Mouse (Mus musculus): Measurements from ENCODE around the gene Stat3. TPM values are rescaled to one million over a fixed set of nuclear protein-coding genes. Genes with fewer than 3 reads are reported as not detected.

Stat3 gene
- total RNA-seq (2022), result 10 to 100 TPM; 42.9 to 75.3 (median 52.9) TPM

DNA sequence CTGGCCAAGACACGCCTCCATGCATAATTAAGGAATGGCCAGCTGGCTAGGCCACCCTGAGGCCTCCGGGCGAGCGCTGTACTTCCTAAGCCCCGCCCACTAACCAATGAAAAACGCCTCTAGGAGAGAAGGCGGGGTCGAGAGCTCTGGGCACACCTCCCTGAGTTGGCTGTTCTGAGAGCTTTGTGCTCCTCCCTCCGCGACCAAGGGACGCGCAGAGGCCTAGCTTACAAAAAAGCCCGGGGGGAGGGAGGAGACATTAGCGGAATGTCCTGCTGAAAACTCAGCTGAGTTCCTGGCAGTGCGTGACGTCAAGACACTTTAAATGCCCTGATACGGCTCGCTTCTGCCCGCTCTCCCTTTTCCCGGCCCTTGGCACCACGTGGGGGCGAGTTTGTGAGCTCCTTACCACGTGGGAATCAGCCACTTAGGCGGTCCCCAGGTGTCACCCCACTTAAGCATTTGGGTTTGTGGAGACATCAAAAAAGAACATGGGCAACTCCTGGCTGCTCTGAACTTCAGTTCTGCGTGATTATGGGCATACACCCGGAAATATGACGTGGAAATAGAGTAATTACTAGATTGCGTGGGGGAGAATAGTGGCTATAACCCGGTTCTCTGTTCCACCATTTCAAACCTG, at the start of gene Stat3:
Stat3 (minus strand) TSS at position 29 of the 640 bp plus-strand sequence.
- peak; percentile 99 to 100 for DNase-seq (ENCODE audit: low spot score in 2 of 2)

- no peak for DNase-seq (ENCODE audit: low spot score in 2 of 2)
Observed at GRCm38 (mm10) chr11:100988674-100989073, 49.3 kb upstream of the Stat3 start.

- no peak for DNase-seq (ENCODE audit: low spot score in 2 of 2)
Observed at GRCm38 (mm10) chr11:100985607-100986006, 46.3 kb upstream of the Stat3 start.

DNA sequence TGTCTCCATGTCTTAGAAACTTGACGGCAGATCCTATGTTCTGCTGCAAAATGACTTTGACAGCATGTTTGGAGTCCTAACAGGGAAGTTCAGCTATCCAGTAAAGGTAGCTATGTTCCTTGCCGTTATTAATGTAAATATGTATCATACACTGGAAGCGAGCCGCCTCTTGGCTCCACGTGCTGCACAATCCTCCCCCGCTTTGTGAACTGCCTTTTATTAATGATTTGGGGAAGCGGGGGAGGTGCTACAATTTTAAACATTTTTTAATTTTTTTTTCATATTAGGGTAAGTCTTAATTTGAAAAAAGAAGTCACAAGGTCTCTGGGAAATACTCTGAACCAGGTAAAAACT, 44.4 kb upstream of the Stat3 start:
- DNase-seq (ENCODE audit: low spot score in 2 of 2), result no peak

GRCm38 (mm10) chr11:100983125-100983777, 43.9 kb upstream of the Stat3 start:
- peak in 1 of 2 experiments; percentile 72 for DNase-seq (ENCODE audit: low spot score in 2 of 2)

DNA sequence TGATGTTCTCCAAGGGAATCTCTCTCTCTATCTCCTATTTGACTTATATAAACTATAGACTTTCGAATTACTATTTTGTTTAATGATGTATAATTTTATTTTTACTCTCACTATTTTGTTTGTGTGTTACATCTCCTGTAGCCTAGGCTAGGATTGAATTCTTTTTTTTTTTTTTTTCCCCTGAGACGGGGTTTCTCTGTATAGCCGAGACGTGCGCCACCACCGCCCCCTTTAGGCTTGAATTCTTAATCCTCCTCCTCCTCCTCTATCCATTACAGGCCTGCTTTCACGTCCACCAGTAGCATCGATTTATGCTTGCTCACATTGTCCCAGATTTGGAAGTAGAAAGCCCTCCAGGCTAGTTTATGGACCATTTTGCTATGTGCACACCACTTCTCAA, 42.7 kb upstream of the Stat3 start:
- no peak for DNase-seq (ENCODE audit: low spot score in 2 of 2)

DNA sequence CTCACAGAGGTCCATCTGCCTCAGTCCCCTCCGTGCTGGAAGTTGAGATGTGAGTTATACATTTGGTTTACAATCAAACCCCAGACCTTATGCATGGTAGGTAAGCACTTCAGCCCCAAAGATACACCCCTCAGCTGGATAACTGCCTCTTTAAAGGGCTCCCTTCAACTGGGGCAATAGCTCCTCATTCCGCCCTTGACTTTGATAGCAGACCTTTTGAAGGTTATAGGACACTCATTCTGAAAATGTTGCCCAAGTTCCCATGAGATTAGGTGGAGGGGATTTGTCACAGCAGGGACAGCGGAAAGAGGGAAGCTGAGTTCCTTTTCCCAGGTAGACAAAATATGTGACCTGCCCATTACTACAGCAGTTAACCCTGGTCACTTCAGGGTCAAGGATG, 41.9 kb upstream of the Stat3 start:
- DNase-seq (ENCODE audit: low spot score in 2 of 2), result no peak

GRCm38 (mm10) chr11:100980438-100980837, 41.1 kb upstream of the Stat3 start:
- DNase-seq (ENCODE audit: low spot score in 2 of 2), result no peak

DNA sequence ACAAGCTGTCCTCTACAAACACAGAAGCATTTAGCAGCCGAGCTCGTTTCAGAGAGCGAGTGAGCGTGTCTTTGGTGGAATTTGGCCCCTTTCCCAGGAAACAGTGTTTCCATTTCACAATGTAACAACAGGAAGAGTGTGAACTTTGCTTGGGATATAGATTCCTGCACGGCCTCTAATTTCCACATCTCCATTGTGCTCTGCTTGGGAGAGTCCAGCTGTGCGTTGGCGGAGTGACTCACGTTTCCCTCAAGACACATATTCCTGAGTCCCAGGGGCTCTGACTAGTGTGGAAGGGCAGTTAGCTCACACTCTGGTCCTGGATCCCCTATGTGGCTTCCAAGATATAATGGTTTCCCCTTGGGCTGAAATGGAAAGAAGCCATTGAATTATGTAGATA, 40.5 kb upstream of the Stat3 start:
- DNase-seq (ENCODE audit: low spot score in 2 of 2), result no peak

- DNase-seq (ENCODE audit: low spot score in 2 of 2), result no peak
Observed at GRCm38 (mm10) chr11:100975241-100975640, 35.9 kb upstream of the Stat3 start.

- no peak for DNase-seq (ENCODE audit: low spot score in 2 of 2)
Observed at GRCm38 (mm10) chr11:100974381-100974970, 35.1 kb upstream of the Stat3 start.

DNA sequence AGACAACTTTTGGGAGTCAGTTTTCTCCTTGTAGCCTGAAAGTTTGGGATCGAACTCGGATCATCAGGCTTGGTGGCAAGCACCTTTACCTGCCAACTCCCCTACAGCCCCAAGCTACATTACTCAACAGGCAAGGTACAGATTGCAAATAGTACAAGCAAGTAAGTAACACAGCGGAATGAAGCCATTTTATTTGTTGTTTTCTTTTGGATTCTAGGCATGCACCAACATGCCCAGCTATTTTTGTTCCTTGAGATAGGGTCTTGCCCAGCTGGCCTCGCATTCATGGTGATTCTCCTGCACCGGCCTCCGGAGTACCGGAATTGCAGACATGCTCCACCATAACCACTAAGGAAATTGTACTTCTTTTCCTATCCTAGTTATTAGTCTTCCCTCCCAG, 33.9 kb upstream of the Stat3 start:
- no peak for DNase-seq (ENCODE audit: low spot score in 2 of 2)

- no peak for DNase-seq (ENCODE audit: low spot score in 2 of 2)
Observed at GRCm38 (mm10) chr11:100971455-100971854, 32.1 kb upstream of the Stat3 start.

GRCm38 (mm10) chr11:100970557-100970937, 31.2 kb upstream of the Stat3 start, which contains the start of gene Cavin1:
Gene Cavin1 (minus strand): TSS chr11:100970887.
- DNase-seq (ENCODE audit: low spot score in 2 of 2), result peak; percentile 38 to 54

GRCm38 (mm10) chr11:100969744-100970556, 30.6 kb upstream of the Stat3 start:
- DNase-seq (ENCODE audit: low spot score in 2 of 2), result no peak

- no peak for DNase-seq (ENCODE audit: low spot score in 2 of 2)
Observed at GRCm38 (mm10) chr11:100969189-100969743, 29.9 kb upstream of the Stat3 start.

GRCm38 (mm10) chr11:100968501-100968900, 29.2 kb upstream of the Stat3 start:
- no peak for DNase-seq (ENCODE audit: low spot score in 2 of 2)

DNA sequence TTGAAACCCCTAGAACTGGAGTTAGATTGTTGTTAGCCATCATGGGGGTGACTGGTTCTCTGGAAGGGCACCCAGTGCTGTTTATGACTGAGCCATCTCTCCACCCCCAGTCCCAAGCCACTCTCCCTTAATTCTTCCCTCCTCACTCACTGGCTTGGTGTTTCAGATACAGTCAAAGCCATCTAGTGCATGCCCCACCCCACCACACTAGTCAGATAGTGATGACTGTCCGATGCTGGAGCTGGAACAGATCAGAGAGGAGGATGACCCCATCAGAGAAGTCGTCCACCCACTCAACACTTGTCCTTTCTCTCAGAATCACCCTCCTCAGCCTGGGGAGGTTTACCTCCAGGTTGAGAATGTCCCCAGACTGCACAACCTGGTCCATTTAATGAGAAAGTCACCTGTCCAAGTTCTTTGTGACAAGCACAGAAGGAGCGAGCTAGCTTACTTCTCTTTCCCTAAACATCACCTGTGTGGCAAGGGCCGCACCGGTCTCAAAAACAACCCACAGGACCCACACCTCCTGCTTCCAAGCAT, 28.6 kb upstream of the Stat3 start:
- DNase-seq (ENCODE audit: low spot score in 2 of 2), result no peak

GRCm38 (mm10) chr11:100967376-100967775, 28.0 kb upstream of the Stat3 start:
- DNase-seq (ENCODE audit: low spot score in 2 of 2), result no peak

DNA sequence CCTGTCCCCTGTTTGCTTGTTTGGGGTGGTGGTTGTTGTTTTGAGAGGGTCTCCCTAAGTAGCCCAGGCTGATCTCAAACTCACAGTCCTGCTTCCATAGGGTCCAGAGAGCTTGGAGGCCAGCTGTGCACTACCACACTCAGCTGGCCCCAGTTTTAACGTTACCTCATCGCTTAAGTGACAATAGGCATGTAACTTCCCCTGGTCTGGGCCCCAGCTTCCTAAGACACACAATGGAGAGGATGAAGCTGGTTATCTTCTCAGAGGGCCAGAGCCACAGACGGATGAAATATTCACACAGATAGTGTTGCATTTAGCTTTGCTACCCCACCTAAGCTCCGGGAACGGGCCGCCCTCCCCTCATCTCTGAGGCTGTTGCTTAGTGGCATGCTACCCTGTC, 26.4 kb upstream of the Stat3 start:
- no peak for DNase-seq (ENCODE audit: low spot score in 2 of 2)

DNA sequence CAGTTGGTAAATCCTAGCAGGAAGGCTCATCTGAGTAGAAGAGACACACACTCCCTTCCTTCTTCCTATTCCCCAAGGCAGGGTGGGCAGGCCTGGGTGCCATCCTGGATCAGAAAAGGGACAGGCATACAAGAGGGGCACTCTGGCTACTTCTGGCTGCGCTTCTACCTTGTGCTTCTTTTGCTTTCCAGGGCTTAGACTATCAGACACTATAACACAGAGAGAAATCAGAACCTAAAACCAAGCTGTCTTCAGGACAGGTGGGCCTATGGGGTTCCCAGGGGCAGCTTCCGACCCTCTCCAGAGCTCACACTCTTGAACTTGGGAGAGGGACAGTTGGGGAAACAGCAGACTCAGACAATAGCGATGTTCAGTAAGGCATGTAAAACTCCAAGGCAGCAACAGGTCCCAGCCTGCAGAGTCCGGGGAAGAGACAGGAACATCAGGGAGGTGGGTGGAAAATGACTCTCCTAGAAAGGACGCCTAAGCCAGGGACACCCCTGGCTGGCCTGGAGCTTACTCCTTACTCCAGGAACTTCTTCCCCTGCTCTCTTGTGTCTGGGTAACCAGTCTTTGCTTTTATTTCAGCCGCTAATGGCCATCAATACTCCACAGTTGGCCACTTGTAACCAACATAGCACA, 25.7 kb upstream of the Stat3 start:
- DNase-seq (ENCODE audit: low spot score in 2 of 2), result no peak

Data from layer of hippocampus, adult 8-10 months (tissue).